Mouse (Mus musculus) embryonic facial prominence, embryonic 15.5 days (tissue): ENCODE measurements around the gene Rbm18. TPM values are rescaled to one million over a fixed set of nuclear protein-coding genes. Genes with fewer than 3 reads are reported as not detected.

ENCODE experiments used
- ATAC-seq: fragments of 200-750 bp; cut with Nextera tagmentation; 2 replicates; pipeline ENCODE4 v1.8.0; 2017; ENCODE audit warnings: low read depth, moderate TSS enrichment; ENCODE audit not compliant: insufficient number of reproducible peaks, low FRiP score, low TSS enrichment
- H3K27ac ChIP-seq: fragments of 300-500 bp; sonication (generic); replicated peaks from 2 replicates; pipeline ENCODE4 v1.5.1; 2015; ENCODE audit warnings: mild to moderate bottlenecking, inconsistent platforms
- H3K27me3 ChIP-seq: fragments of 300-500 bp; sonication (generic); 2 replicates; pipeline ENCODE4 v1.6.1; 2015; ENCODE audit warnings: inconsistent platforms
- H3K36me3 ChIP-seq: fragments of 300-500 bp; sonication (generic); 2 replicates; pipeline ENCODE4 v1.6.1; 2015; ENCODE audit warnings: mild to moderate bottlenecking, inconsistent platforms
- H3K4me1 ChIP-seq: fragments of 300-500 bp; sonication (generic); 2 replicates; pipeline ENCODE4 v1.6.1; 2015; ENCODE audit warnings: inconsistent platforms
- H3K4me2 ChIP-seq: fragments of 300-500 bp; sonication (generic); replicated peaks from 2 replicates; pipeline ENCODE4 v1.6.1; 2015; ENCODE audit warnings: mild to moderate bottlenecking, inconsistent platforms
- H3K4me3 ChIP-seq: fragments of 300-500 bp; sonication (generic); replicated peaks from 2 replicates; pipeline ENCODE4 v1.5.1; 2015; ENCODE audit warnings: mild to moderate bottlenecking, inconsistent platforms
- H3K9ac ChIP-seq: fragments of 300-500 bp; sonication (generic); 2 replicates; pipeline ENCODE4 v1.6.1; 2015; ENCODE audit warnings: inconsistent platforms
- H3K9me3 ChIP-seq: fragments of 300-500 bp; sonication (generic); replicated peaks from 2 replicates; pipeline ENCODE4 v1.6.1; 2016; ENCODE audit warnings: inconsistent platforms
- WGBS: fragments of 180-500 bp; shearing (Covaris S2); methylation state at CpG from one replicate; pipeline ENCODE4 v1.1.7; 2015; 5-methylcytosine and 5-hydroxymethylcytosine counted together
- polyA plus RNA-seq: library from polyadenylated mRNA; unstranded; fragments of >200 nt; fragmentation: Nextera tagmentation; extraction: Ambion mirVana; gene quantifications from 2 replicates; pipeline ENCODE4 v1.2.1, GENCODE M21; 2015

Gene Rbm18
- polyA plus RNA-seq, 1 experiment from 2014 or later: 78.7 TPM

GRCm38 (mm10) chr2:36104956-36105741, 31.4 kb downstream of the Rbm18 start, which contains the start of gene Lhx6:
Gene Lhx6, minus strand, starts transcription at chr2:36105408.
- Histone ChIP-seq H3K36me3 (no peaks in the 10 kb centered on the region), H3K9ac (peak within 1 kb of the TSS; percentile 28), H3K27me3 (peaks cover 84% of the 10 kb centered on the region), H3K4me3 (peak within 1 kb of the TSS; percentile 55), H3K4me2 (peak within 1 kb of the TSS; percentile 64), H3K4me1 (peaks cover 42% of the 10 kb centered on the region), H3K9me3 (no peaks in the 10 kb centered on the region), H3K27ac (peak within 1 kb of the TSS; percentile 56)
- WGBS: under 1% methylated on average over 52 of the region's 58 CpGs
- ATAC-seq: peak; percentile 55

- Histone ChIP-seq H3K27me3 (peaks cover 84% of the 10 kb centered on the region), H3K4me3 (peak overlapping the region; percentile 55), H3K27ac (peak overlapping the region; percentile 56; the same call in 1 of the 2 replicates), H3K9ac (peak overlapping the region; percentile 28), H3K36me3 (no peaks in the 10 kb centered on the region), H3K4me1 (peaks cover 42% of the 10 kb centered on the region), H3K9me3 (no peaks in the 10 kb centered on the region), H3K4me2 (peak overlapping the region; percentile 64)
- no peak for ATAC-seq
- WGBS: under 1% methylated on average over 32 of the region's 32 CpGs
Measured at GRCm38 (mm10) chr2:36104436-36104955, 32.1 kb downstream of the Rbm18 start.

- Histone ChIP-seq H3K27me3 (peaks cover 90% of the 10 kb centered on the region), H3K27ac (0 out of 2 replicates have a peak overlapping the region, but pooled peaks have one; percentile 48), H3K9ac (no peak overlapping the region), H3K4me1 (peaks cover 42% of the 10 kb centered on the region), H3K9me3 (no peaks in the 10 kb centered on the region), H3K36me3 (no peaks in the 10 kb centered on the region), H3K4me3 (peak overlapping the region; percentile 55), H3K4me2 (peak overlapping the region; percentile 64)
- ATAC-seq: no peak
- WGBS: 2% methylated on average over 38 of the region's 38 CpGs
Measured at GRCm38 (mm10) chr2:36103555-36104367, 32.8 kb downstream of the Rbm18 start.

GRCm38 (mm10) chr2:36103069-36103554, 33.5 kb downstream of the Rbm18 start:
- 1% methylated on average over 21 of the region's 21 CpGs for WGBS
- Histone ChIP-seq H3K4me1 (peaks cover 44% of the 10 kb centered on the region), H3K9ac (no peak overlapping the region), H3K4me2 (peak overlapping the region; percentile 64), H3K4me3 (peak overlapping the region; percentile 55), H3K27me3 (peaks cover 92% of the 10 kb centered on the region), H3K36me3 (no peaks in the 10 kb centered on the region), H3K27ac (no peak overlapping the region), H3K9me3 (no peaks in the 10 kb centered on the region)
- no peak for ATAC-seq

GRCm38 (mm10) chr2:36102559-36102946, 34.0 kb downstream of the Rbm18 start:
- Histone ChIP-seq H3K27me3 (peaks cover 92% of the 10 kb centered on the region), H3K9me3 (no peaks in the 10 kb centered on the region), H3K27ac (no peak overlapping the region), H3K4me1 (peaks cover 49% of the 10 kb centered on the region), H3K36me3 (no peaks in the 10 kb centered on the region), H3K4me3 (peak overlapping the region; percentile 55), H3K4me2 (peak overlapping the region; percentile 64), H3K9ac (no peak overlapping the region)
- WGBS: 6% methylated on average over 21 of the region's 21 CpGs
- 0 out of 2 replicates have a peak, but pooled peaks have one; percentile 37 for ATAC-seq

- 9% methylated on average over 28 of the region's 28 CpGs for WGBS
- H3K4me3 ChIP-seq: peak overlapping the region; percentile 55
- no peaks in the 10 kb centered on the region for H3K36me3 ChIP-seq
- H3K27me3 ChIP-seq: peaks cover 93% of the 10 kb centered on the region
- ATAC-seq: no peak
- no peak overlapping the region for H3K27ac ChIP-seq
- H3K4me2 ChIP-seq: peak overlapping the region; percentile 64
- H3K9ac ChIP-seq: no peak overlapping the region
- peaks cover 53% of the 10 kb centered on the region for H3K4me1 ChIP-seq
- no peaks in the 10 kb centered on the region for H3K9me3 ChIP-seq
Measured at GRCm38 (mm10) chr2:36101866-36102558, 34.6 kb downstream of the Rbm18 start.

GRCm38 (mm10) chr2:36099739-36100138, 36.8 kb downstream of the Rbm18 start:
- Histone ChIP-seq H3K4me3 (no peak overlapping the region), H3K36me3 (no peaks in the 10 kb centered on the region), H3K4me1 (peaks cover 42% of the 10 kb centered on the region), H3K27me3 (peaks cover 93% of the 10 kb centered on the region), H3K9me3 (no peaks in the 10 kb centered on the region), H3K27ac (no peak overlapping the region), H3K9ac (no peak overlapping the region), H3K4me2 (no peak overlapping the region)
- no peak for ATAC-seq
- WGBS: 25% methylated on average over 6 of the region's 6 CpGs

GRCm38 (mm10) chr2:36098021-36098420, 38.6 kb downstream of the Rbm18 start:
- peaks cover 95% of the 10 kb centered on the region for H3K27me3 ChIP-seq
- ATAC-seq: no peak
- H3K9ac ChIP-seq: no peak overlapping the region
- H3K4me3 ChIP-seq: no peak overlapping the region
- H3K36me3 ChIP-seq: no peaks in the 10 kb centered on the region
- H3K27ac ChIP-seq: no peak overlapping the region
- WGBS: 15% methylated on average over 5 of the region's 5 CpGs
- H3K4me1 ChIP-seq: peaks cover 31% of the 10 kb centered on the region
- H3K9me3 ChIP-seq: no peaks in the 10 kb centered on the region
- H3K4me2 ChIP-seq: no peak overlapping the region

- H3K4me2 ChIP-seq: no peak overlapping the region
- 15% methylated on average over 18 of the region's 18 CpGs for WGBS
Measured at GRCm38 (mm10) chr2:36097129-36097815, 39.3 kb downstream of the Rbm18 start.

GRCm38 (mm10) chr2:36093914-36094475, 42.6 kb downstream of the Rbm18 start:
- Histone ChIP-seq H3K9me3 (no peaks in the 10 kb centered on the region), H3K4me3 (no peak overlapping the region), H3K9ac (no peak overlapping the region), H3K4me2 (no peak overlapping the region), H3K27ac (no peak overlapping the region), H3K27me3 (peaks cover 99% of the 10 kb centered on the region), H3K36me3 (no peaks in the 10 kb centered on the region), H3K4me1 (peaks cover 38% of the 10 kb centered on the region)
- 12% methylated on average over 31 of the region's 31 CpGs for WGBS
- no peak for ATAC-seq

More at GRCm38 (mm10) chr2:36097129-36097815, 39.3 kb downstream of the Rbm18 start:
- Histone ChIP-seq H3K36me3 (no peaks in the 10 kb centered on the region), H3K9ac (no peak overlapping the region), H3K27ac (no peak overlapping the region), H3K9me3 (no peaks in the 10 kb centered on the region), H3K4me1 (peaks cover 28% of the 10 kb centered on the region), H3K4me3 (no peak overlapping the region), H3K27me3 (peaks cover 94% of the 10 kb centered on the region)
- no peak for ATAC-seq
